Mouse (Mus musculus) adrenal gland, postnatal 36 days (tissue): Measurements from ENCODE around the gene Pdss2. TPM values are rescaled to one million over a fixed set of nuclear protein-coding genes. Genes with fewer than 3 reads are reported as not detected.

ENCODE experiments used
- DNase-seq, 2 experiments: peaks; one replicate each; pipeline ENCODE4 v3.0.0; 2021; ENCODE audit warnings: mixed read lengths in 1 of 2
- total RNA-seq, 2 experiments: library from RNA; stranded (reverse); gene quantifications; 2 replicates each; pipeline ENCODE4 v1.2.3; 2021

Gene Pdss2
- total RNA-seq, 2 experiments from 2014 or later = 17.2 to 19.6 TPM

- peak; percentile 15 to 61 for DNase-seq
These were observed 262.2 kb downstream of the Pdss2 start for GRCm38 (mm10) chr10:43483426-43483995.

DNA sequence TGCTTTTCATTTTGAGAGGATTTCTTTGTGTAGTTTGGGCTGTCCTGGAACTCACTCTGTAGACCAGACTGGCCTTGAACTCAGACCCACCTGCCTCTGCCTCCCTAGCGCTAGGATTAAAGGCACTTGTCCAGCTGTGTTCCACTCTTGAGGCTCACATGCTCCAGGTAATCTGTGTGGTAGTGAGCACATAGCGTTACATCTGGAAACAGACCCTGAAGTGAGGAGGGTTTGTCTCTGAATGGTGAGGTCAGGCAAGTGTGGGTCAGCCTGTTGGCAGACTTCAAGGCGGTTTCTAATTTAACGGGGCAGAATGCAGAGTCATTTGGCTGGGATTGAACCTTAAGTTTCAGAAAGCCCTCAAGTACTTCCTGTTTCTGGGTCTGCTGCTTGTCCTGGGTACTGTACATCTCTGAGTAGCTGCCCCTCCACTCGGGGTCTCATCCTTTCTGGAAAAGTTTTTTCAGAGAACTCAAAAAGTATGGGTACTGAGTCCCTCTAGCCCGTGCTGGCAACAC, 264.5 kb downstream of the Pdss2 start:
- no peak for DNase-seq

DNA sequence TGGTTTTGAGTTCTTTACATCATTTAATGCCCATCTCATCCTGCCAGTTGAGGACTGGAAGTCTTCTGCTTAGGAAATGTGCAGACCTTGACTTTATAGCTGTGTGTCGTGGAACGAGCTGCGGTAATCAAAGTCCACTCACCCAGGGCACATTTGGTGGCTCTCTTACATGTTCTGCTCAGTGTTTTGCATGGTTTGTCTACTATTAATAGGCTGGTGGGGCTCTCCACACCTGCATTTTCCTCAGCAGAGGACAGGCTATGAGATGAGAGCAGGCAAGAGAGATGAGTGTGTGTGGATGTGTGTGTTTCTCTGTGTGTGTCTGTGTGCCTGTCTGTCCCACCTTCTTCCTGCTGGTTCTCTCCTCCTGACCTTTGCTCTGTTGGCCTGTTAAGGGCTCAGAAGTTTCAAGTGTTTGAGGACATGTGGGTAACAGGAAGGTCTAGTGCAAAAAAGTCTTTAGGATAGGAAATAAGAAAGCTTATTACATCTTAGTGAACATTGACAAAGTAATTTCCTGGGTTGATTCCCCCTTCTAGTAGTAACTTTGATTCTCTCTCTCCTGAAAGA, 266.2 kb downstream of the Pdss2 start:
- DNase-seq = no peak

DNA sequence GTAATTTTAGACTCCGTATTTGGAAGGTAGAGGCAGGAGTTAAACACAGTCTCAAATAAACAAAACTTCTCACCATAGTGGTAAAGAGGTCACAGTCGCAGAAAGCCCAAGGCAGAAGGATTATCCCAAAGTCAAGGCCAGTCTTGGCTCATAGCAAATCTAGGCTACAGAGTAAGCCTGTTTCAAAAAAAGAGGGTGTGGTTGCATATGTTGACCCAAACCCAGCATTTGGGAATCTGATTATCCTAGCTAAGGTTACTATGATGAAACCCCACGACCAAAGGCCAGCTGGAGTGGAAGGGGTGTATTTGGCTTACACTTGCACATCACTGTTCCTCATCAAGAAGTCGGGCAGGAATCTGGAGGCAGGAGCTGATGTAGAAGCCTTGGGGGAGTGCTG, 267.0 kb downstream of the Pdss2 start:
- DNase-seq = no peak

DNA sequence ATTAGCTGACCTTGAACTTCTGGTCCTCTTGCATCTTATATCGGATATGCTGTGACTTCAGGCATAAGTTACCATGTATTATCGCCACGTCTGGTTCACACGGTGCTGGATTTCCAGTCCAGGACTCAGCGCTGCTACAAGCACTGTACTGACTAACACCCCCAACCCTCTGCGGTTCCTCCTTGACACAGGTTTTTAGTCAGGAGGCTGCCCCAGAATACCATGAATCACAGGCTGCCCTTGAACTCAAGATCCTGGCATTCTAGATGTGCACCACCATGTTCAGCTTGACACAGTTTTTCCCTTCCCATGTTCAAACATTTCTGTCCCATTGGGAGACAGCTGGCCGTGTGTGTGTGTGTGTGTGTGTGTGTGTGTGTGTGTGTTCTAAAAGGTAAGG, 267.9 kb downstream of the Pdss2 start:
- DNase-seq = peak; percentile 18 to 22

- DNase-seq = no peak
These were observed 268.3 kb downstream of the Pdss2 start for GRCm38 (mm10) chr10:43489550-43489949.

DNA sequence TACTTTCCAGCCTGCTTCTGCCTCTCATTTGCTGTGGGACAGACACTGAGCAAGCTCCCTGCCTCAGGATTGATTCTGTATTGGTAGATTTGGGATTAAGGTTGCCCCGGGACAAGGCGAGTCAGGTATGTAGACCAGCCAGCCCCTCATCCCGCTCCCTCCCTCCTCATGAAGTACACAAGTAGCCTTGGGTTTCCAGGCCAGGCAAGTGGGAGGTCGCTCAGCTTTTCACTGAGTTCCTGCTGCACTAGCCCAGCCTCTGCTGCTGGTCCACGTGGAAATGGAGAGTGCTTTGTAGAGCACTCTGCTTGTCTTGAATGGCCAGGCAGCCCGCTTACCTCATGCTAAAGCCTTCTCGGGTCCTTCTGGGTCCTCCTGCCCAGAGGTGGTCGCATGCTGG, 268.7 kb downstream of the Pdss2 start:
- no peak for DNase-seq

DNA sequence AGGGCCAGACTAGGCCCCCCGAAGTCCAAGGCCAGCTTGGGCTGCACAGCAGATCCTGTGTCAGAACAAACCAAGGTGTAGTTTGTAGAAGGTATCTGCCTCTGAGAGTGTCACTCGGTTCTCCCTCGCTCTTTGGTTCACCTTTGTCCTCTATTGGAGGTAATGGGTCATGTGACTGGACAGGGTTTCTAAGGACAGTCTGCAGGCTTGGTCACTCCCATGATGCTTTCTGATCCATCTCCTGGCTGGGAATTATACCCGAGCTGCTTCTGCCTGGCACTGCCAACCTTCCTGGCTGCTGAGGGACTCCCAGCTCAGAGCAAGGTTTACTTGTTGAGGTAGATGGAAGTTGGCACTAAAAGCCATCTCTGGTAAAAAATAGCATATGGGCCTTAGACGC, 269.6 kb downstream of the Pdss2 start:
- no peak for DNase-seq

DNA sequence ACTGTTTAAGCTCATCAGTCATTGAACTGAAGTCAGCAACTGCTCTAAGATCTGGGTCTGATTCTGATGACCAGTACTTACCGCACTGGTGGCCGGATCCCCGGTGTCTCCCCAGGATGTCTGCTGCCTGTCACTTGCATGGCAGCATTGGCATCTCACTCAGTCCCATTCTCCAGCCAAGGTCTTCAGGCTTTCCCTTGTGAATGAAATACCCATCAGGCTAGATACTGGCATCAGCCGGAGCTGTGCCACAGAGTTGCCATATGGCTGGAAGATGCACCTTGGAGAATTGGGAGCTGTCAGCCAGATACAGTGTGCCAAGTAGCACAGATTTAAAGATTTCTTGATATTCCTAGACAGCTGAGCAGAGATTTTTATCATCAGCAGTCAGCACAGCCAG, 281.3 kb downstream of the Pdss2 start:
- DNase-seq = no peak

- no peak for DNase-seq
These were observed 283.0 kb downstream of the Pdss2 start for GRCm38 (mm10) chr10:43504291-43504690.

DNA sequence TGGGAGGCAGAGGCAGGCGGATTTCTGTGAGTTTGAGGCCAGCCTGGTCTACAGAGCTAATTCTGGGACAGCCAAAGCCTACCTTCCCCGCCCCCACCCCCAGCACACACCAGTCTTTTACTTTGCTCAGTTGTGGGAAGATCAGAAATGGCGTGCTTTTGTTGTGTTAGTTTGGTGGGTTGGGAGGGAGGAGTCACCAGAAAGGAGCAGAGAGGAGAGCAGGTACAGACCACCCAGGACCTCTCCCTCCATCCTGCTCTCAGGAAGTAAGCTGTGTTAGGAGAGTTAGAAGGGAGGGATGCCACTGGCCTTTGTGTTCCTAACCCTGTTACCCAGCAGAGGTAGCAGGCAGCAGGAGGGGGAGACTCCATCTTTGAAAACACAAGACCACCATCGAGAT, 285.8 kb downstream of the Pdss2 start:
- DNase-seq = no peak

DNA sequence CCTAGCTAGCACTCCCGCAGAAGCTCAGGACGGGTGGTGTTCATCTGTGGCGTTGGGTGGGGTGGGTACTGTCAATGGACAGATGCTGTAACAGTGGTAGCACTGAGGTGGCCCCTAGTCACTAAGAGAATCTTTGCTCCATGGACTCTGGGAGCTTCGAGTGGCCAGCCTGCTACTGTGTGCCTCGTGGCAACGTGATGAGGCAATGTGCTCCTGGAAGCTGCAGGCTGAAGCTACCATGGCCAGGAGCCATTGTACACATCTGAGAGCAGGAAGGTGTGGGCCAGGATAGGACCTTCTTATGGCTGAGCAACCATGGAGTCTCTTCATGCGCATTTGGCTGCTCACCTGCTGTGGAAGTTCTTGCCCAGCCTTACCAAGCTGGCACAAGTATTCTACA, 287.9 kb downstream of the Pdss2 start:
- DNase-seq = no peak

DNA sequence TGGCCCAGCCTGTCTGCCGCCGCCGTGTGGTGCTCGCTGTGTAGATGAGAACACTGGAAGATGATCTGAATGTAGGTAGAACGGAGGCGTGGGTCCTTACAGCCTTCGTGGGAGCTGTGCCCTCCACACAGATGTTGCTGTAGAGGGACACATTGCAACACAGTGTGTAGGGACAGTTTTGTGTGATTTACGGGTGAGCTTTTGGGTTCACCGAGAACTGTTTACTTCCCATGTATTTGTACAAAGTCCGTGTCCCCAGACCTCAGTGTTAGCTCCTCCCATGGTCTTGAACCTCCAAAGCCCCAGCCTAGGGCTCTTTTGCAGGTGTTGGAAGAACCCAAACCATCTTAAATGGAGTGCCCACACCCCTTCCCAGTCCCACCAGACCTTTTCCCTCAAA, 291.7 kb downstream of the Pdss2 start:
- DNase-seq = no peak

Other genes with a start within 250 kb of the Pdss2 start
- gene Sobp, start 47.0 kb upstream of the Pdss2 start, total RNA-seq = 1 to 10 TPM; 4.6 to 6.2 TPM
- under 1 TPM; 0.30 to 0.33 TPM for gene 9030612E09Rik, start 46.8 kb upstream of the Pdss2 start, total RNA-seq